Mouse (Mus musculus): ENCODE data around the gene Notch2.

- TF ChIP-seq POLR2A (IDR thresholded peaks at IDR 0.05; ENCODE audit: extremely low read depth, insufficient read depth, low read length) (no peak), CTCF (IDR thresholded peaks at IDR 0.05; ENCODE audit: extremely low read depth, insufficient read depth, low read length) (no peak)
Observed at GRCm38 (mm10) chr3:98042301-98042700, 29.0 kb downstream of the Notch2 start.

All from cortical plate, adult 2 months (tissue).